Mouse (Mus musculus) liver, adult 2 months (tissue): ENCODE results near the gene A830031A19Rik. TPM values are rescaled to one million over a fixed set of nuclear protein-coding genes. Genes with fewer than 3 reads are reported as not detected.

Experiments used
- DNase-seq: peaks from one replicate; pipeline ENCODE4 v3.0.0-alpha.2; 2011; ENCODE audit warnings: low read depth, low spot score; ENCODE audit errors: extremely low read depth
- H3K27ac ChIP-seq: fragments of 200-500 bp; replicated peaks from 2 replicates; pipeline ENCODE4 v1.5.1; 2012; ENCODE audit warnings: low read depth, mild to moderate bottlenecking, control low read depth, inconsistent platforms, low read length; ENCODE audit not compliant: insufficient read depth
- H3K27me3 ChIP-seq: fragments of 200-500 bp; 2 replicates; pipeline ENCODE4 v1.6.1; 2012; ENCODE audit warnings: mild to moderate bottlenecking, moderate library complexity, low read length, inconsistent platforms; ENCODE audit not compliant: control insufficient read depth, insufficient read depth
- H3K36me3 ChIP-seq: fragments of 200-500 bp; 2 replicates; pipeline ENCODE4 v1.6.1; 2012; ENCODE audit warnings: low read length, inconsistent platforms; ENCODE audit not compliant: control insufficient read depth, insufficient read depth
- H3K4me1 ChIP-seq: fragments of 200-500 bp; 2 replicates; pipeline ENCODE4 v1.6.1; 2011; ENCODE audit warnings: low read length; ENCODE audit not compliant: control insufficient read depth, insufficient read depth
- H3K4me3 ChIP-seq: fragments of 200-500 bp; 2 replicates; pipeline ENCODE4 v1.5.1; 2011; ENCODE audit warnings: low read depth, mild to moderate bottlenecking, control low read depth, low read length, moderate library complexity; ENCODE audit not compliant: insufficient read depth
- H3K79me2 ChIP-seq: fragments of 200-500 bp; 2 replicates; pipeline ENCODE4 v1.6.1; 2012; ENCODE audit warnings: inconsistent platforms, mild to moderate bottlenecking, low read length, moderate library complexity; ENCODE audit not compliant: control insufficient read depth, insufficient read depth
- H3K9ac ChIP-seq: fragments of 200-500 bp; 2 replicates; pipeline ENCODE4 v1.6.1; 2012; ENCODE audit warnings: low read depth, mild to moderate bottlenecking, control low read depth, inconsistent platforms, low read length
- CTCF ChIP-seq: fragments of 200-500 bp; IDR thresholded peaks from 2 replicates; pipeline ENCODE4 v1.5.1; 2011; ENCODE audit warnings: low read depth, low read length, control low read depth
- POLR2A ChIP-seq: fragments of 200-500 bp; IDR thresholded peaks from 2 replicates; pipeline ENCODE4 v1.6.1; 2011; ENCODE audit warnings: low read length, control low read depth; ENCODE audit not compliant: insufficient read depth; ENCODE audit errors: extremely low read depth
- WGBS: fragments of 180-500 bp; shearing (Covaris S2); methylation state at CpG from one replicate; pipeline ENCODE4 v1.1.7; 2018; 5-methylcytosine and 5-hydroxymethylcytosine counted together
- polyA plus RNA-seq: library from polyadenylated mRNA; depleted of rRNA; stranded (reverse); fragments of >200 nt; gene quantifications from 2 replicates; pipeline ENCODE4 v1.2.3, GENCODE M21; 2012
- total RNA-seq: library from RNA; depleted of rRNA; stranded (reverse); fragments of >200 nt; gene quantifications from 2 replicates; pipeline ENCODE4 v1.2.3, GENCODE M21; 2014

The A830031A19Rik gene
- total and polyA plus RNA-seq, 2 experiments = not detected

DNA sequence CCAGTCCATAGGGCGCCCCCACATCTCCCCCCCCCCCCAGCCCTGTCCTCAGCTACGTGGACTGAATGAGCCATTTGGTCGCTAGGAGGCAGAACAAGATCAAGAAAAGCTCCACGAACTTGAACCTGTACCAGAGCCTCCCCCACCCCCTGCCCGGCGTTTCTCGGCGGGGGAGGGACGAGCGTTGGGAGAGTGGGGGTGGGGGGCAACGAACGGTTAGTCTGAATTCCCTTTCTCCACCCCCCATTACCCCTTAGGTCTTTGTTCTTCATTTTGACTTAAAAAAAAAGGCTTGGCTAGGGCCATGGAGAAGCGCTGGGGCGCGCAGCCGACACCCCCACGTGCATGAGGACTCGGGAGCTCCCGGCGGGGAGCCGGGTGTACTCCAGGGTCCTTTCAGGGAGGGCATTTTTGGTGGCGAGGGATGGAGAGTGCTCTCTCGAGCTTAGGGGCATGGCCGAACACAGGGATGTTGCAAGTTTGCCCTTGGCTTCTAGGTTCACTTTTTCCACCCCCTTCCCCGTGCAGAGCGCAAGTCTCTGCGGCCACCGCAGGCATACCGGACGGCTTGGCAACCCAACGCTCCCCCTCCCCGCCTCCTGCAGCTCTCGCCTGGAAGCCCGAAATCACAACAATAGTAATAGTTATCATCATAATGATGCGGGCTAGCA, 6.3 kb upstream of the A830031A19Rik start:
- H3K79me2 ChIP-seq = no peaks in the 10 kb centered on the region
- H3K36me3 ChIP-seq = no peaks in the 10 kb centered on the region
- DNase-seq = no peak
- no peak overlapping the region for H3K9ac ChIP-seq
- peaks cover 11% of the 10 kb centered on the region for H3K4me1 ChIP-seq
- H3K4me3 ChIP-seq = peak overlapping the region; percentile 20; the same call in 1 of the 2 replicates
- peaks cover 37% of the 10 kb centered on the region for H3K27me3 ChIP-seq
- no peak for TF ChIP-seq CTCF
- no peak for TF ChIP-seq POLR2A
- no peak overlapping the region for H3K27ac ChIP-seq
- under 1% methylated on average over 35 of the region's 35 CpGs for WGBS

GRCm38 (mm10) chr11:24080541-24080940, 5.7 kb upstream of the A830031A19Rik start:
- WGBS = 1% methylated on average over 30 of the region's 30 CpGs
- Histone ChIP-seq H3K36me3 (no peaks in the 10 kb centered on the region), H3K4me1 (peaks cover 11% of the 10 kb centered on the region), H3K27me3 (peaks cover 36% of the 10 kb centered on the region), H3K4me3 (peak overlapping the region; percentile 26; the same call in 1 of the 2 replicates), H3K79me2 (no peaks in the 10 kb centered on the region), H3K27ac (no peak overlapping the region), H3K9ac (no peak overlapping the region; the same call in 1 of the 2 replicates)
- TF ChIP-seq CTCF = no peak
- no peak for TF ChIP-seq POLR2A
- DNase-seq = no peak

DNA sequence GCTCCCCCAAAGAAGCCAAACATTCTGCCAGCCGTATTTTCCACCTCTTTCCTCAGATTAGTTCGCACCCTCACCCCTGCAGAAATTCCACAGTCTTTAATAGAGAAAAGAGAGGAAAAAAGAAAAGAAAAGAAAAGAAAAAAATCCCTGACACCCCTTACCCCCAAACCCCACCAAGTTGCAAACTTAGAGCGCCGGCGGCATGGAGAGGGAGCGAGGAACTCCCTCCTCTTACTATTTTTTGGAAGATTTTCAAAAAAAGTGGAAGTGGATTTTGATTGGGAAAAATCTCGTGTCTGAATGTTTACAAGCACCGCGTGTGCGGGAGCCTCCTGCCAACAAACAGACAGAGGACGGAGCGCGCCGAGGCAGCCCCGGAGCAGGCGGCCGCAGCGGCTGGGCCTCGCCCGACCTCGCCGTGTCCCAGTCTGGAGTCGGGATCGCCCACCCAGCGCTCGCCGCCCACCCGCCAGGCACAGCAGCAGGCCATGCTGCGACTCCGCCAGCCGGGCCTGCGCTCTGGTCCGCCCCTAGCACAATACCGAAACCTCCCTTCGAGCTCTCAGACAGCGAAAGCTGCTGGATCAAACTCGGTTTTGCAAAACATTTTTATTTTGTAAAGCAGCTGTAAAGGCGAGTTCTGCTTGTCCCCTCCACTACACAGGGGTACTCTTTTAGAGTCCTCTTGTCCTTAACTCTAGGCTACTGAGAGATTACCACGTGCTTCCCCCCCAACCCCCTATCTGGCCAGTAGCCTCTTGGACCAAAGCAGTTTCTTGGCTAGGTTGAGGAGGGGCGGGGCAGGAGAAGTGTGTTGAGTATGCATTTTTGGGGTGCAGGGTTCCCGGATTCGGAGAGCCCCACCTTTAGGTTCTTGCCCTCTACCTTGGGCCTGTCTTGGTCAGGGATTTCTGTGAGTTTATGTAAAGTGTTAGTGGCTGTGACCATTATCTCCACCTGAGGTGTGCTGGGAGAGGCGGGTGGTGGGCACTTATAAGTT, 4.8 kb upstream of the A830031A19Rik start:
- H3K79me2 ChIP-seq = no peaks in the 10 kb centered on the region
- 1% methylated on average over 43 of the region's 43 CpGs for WGBS
- H3K9ac ChIP-seq = 0 out of 2 replicates have a peak overlapping the region, but pooled peaks have one; percentile 6
- peak; percentile 27 for DNase-seq
- H3K27ac ChIP-seq = no peak overlapping the region
- peaks cover 36% of the 10 kb centered on the region for H3K27me3 ChIP-seq
- H3K36me3 ChIP-seq = no peaks in the 10 kb centered on the region
- H3K4me1 ChIP-seq = peaks cover 11% of the 10 kb centered on the region
- no peak for TF ChIP-seq CTCF
- TF ChIP-seq POLR2A = no peak
- H3K4me3 ChIP-seq = peak overlapping the region; percentile 58; the same call in 1 of the 2 replicates

GRCm38 (mm10) chr11:24078706-24079316, 4.0 kb upstream of the A830031A19Rik start:
- H3K79me2 ChIP-seq = no peaks in the 10 kb centered on the region
- H3K4me1 ChIP-seq = peaks cover 11% of the 10 kb centered on the region
- 2% methylated on average over 38 of the region's 38 CpGs for WGBS

DNA sequence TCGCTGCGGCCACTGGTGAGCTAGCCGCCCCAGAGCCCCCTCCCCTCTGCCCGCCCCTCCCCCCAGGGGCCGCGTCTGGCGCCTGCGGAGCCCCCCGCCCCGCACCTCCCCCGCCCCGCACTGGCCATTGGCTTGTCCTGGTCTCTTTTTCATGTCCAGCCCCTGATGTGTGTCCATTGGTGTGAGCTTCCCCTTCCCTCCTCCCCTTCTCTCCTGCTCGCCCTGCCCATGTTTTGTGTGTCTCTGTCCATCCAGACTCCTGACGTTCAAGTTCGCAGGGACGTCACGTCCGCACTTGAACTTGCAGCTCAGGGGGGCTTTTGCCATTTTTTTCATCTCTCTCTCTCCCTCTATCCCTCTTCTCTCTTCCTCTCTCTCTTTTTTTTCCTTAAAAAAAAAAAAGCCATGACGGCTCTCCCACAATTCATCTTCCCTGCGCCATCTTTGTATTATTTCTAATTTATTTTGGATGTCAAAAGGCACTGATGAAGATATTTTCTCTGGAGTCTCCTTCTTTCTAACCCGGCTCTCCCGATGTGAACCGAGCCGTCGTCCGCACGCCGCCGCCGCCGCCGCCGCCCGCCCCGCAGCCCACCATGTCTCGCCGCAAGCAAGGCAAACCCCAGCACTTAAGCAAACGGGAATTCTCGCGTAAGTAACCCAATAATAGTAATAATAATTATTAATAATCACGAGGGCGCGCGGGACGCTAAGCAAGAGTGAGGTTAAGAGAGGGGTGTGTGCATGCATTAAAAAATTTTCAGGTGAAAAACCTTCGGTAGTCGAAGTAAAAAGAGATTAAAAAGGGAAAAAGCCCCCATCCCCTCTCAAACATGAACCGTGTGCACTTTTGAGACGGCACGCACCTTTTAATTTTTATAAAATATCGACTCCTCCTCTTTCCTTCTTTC, 3.2 kb upstream of the A830031A19Rik start, which contains the start of gene Bcl11a:
Gene Bcl11a, plus strand, starts transcription at position 262 of the 911 bp plus-strand sequence.
- Histone ChIP-seq H3K27ac (no peak within 1 kb of the TSS), H3K27me3 (peaks cover 36% of the 10 kb centered on the region), H3K4me1 (peaks cover 11% of the 10 kb centered on the region), H3K36me3 (no peaks in the 10 kb centered on the region), H3K9ac (no peak within 1 kb of the TSS), H3K4me3 (peak within 1 kb of the TSS; percentile 59; the same call in 1 of the 2 replicates), H3K79me2 (no peaks in the 10 kb centered on the region)
- no peak for DNase-seq
- WGBS = 2% methylated on average over 44 of the region's 51 CpGs
- TF ChIP-seq CTCF (no peak), POLR2A (no peak)

More at GRCm38 (mm10) chr11:24078706-24079316, 4.0 kb upstream of the A830031A19Rik start:
- H3K4me3 ChIP-seq = 0 out of 2 replicates have a peak overlapping the region, but pooled peaks have one; percentile 14
- no peak overlapping the region for H3K27ac ChIP-seq
- no peak for DNase-seq
- no peak for TF ChIP-seq CTCF
- no peak for TF ChIP-seq POLR2A
- H3K9ac ChIP-seq = no peak overlapping the region
- H3K27me3 ChIP-seq = peaks cover 36% of the 10 kb centered on the region
- no peaks in the 10 kb centered on the region for H3K36me3 ChIP-seq
